Comparison of ENCODE assay signal across 11 mouse cellular contexts in genomic region chr8:80055094-80055493, GRCm38 (mm10). TPM values are rescaled to one million over a fixed set of nuclear protein-coding genes. Genes with fewer than 3 reads are reported as not detected.
DNase-seq lines count a peak whose midpoint lies in the region; ATAC-seq and TF ChIP-seq lines count a peak whose summit lies in the region.
"Had no signal": no experiment of that assay in that cellular context is flagged by ENCODE, and none has a peak within 500 bp of the region (broad histone marks: within the 10 kb centered on the region; RNA-seq: fewer than 3 reads in every experiment).

No protein-coding gene starts in this region.

- H3K27me3 ChIP-seq in lung, embryonic 15.5 days: no peaks in the 10 kb centered on the region
- peaks cover 48% of the 10 kb centered on the region for H3K27me3 ChIP-seq in hindbrain, embryonic 15.5 days
- peaks cover 71% of the 10 kb centered on the region for H3K27me3 ChIP-seq in midbrain, embryonic 12.5 days
- H3K27me3 ChIP-seq in stomach, postnatal 0 days (ENCODE audit: control insufficient read depth, insufficient read depth, low read length): peaks cover 6% of the 10 kb centered on the region; the same call in 1 of the 2 replicates

- 22% methylated on average over 6 of the region's 6 CpGs for WGBS in lung, embryonic 15.5 days
- 34% methylated on average over 6 of the region's 6 CpGs for WGBS in hindbrain, embryonic 15.5 days
- whole genome bisulfite sequencing in midbrain, embryonic 12.5 days: 39% methylated on average over 6 of the region's 6 CpGs
- WGBS in stomach, postnatal 0 days: 23% methylated on average over 6 of the region's 6 CpGs

- no peak overlapping the region for H3K9ac ChIP-seq in lung, embryonic 15.5 days
- no peak overlapping the region for H3K9ac ChIP-seq in hindbrain, embryonic 15.5 days
- H3K9ac ChIP-seq in midbrain, embryonic 12.5 days (replicated peaks): no peak overlapping the region
- H3K9ac ChIP-seq in stomach, postnatal 0 days (ENCODE audit: low read length): no peak overlapping the region

- peaks cover 21% of the 10 kb centered on the region for H3K4me1 ChIP-seq in lung, embryonic 15.5 days
- H3K4me1 ChIP-seq in hindbrain, embryonic 15.5 days (replicated peaks): peaks cover 24% of the 10 kb centered on the region
- peaks cover 32% of the 10 kb centered on the region for H3K4me1 ChIP-seq in midbrain, embryonic 12.5 days
- no peaks in the 10 kb centered on the region; the same call in 1 of the 2 replicates for H3K4me1 ChIP-seq in stomach, postnatal 0 days (replicated peaks; ENCODE audit: control insufficient read depth, insufficient read depth)

- no peak for TF ChIP-seq CTCF in stomach, postnatal 0 days (IDR thresholded peaks at IDR 0.05; ENCODE audit: low read depth)

- no peak for ATAC-seq in lung, embryonic 15.5 days (ENCODE audit: borderline replicate concordance, extremely low read depth, low FRiP score, low TSS enrichment)
- ATAC-seq in hindbrain, embryonic 15.5 days (ENCODE audit: low FRiP score, low read depth): no peak
- ATAC-seq in midbrain, embryonic 12.5 days (ENCODE audit: low FRiP score, low read depth): no peak
- no peak for ATAC-seq in stomach, postnatal 0 days (ENCODE audit: low FRiP score, low TSS enrichment)
- ATAC-seq: CD4-positive, CD25-positive, alpha-beta regulatory T cell, adult 4 months had no signal

- H3K36me3 ChIP-seq in lung, embryonic 15.5 days: no peaks in the 10 kb centered on the region
- H3K36me3 ChIP-seq in hindbrain, embryonic 15.5 days: no peaks in the 10 kb centered on the region
- no peaks in the 10 kb centered on the region for H3K36me3 ChIP-seq in midbrain, embryonic 12.5 days
- no peaks in the 10 kb centered on the region for H3K36me3 ChIP-seq in stomach, postnatal 0 days (ENCODE audit: control insufficient read depth, insufficient read depth, low read length)

- H3K27ac ChIP-seq in lung, embryonic 15.5 days: peak overlapping the region; percentile 12; the same call in 1 of the 2 replicates
- no peak overlapping the region for H3K27ac ChIP-seq in hindbrain, embryonic 15.5 days (replicated peaks)
- no peak overlapping the region for H3K27ac ChIP-seq in midbrain, embryonic 12.5 days (replicated peaks)
- H3K27ac ChIP-seq in stomach, postnatal 0 days (replicated peaks): no peak overlapping the region
- H3K27ac ChIP-seq: gastrocnemius, adult 2 months had no signal

- H3K9me3 ChIP-seq in lung, embryonic 15.5 days: no peaks in the 10 kb centered on the region
- no peaks in the 10 kb centered on the region for H3K9me3 ChIP-seq in hindbrain, embryonic 15.5 days
- H3K9me3 ChIP-seq in midbrain, embryonic 12.5 days: no peaks in the 10 kb centered on the region
- no peaks in the 10 kb centered on the region for H3K9me3 ChIP-seq in stomach, postnatal 0 days (ENCODE audit: control insufficient read depth, low read length)

- H3K4me2 ChIP-seq in lung, embryonic 15.5 days: peak overlapping the region; percentile 91
- H3K4me2 ChIP-seq in hindbrain, embryonic 15.5 days: peak overlapping the region; percentile 97
- H3K4me2 ChIP-seq in midbrain, embryonic 12.5 days (replicated peaks): peak overlapping the region; percentile 94
- peak overlapping the region; percentile 69 for H3K4me2 ChIP-seq in stomach, postnatal 0 days (replicated peaks; ENCODE audit: low read depth)

- DNase-seq in lung, adult 18-20 months: no peak
- DNase-seq in stomach, postnatal 0 days (ENCODE audit: low spot score): no peak
- no peak for DNase-seq in adrenal gland, postnatal 14 days
- DNase-seq in frontal cortex, postnatal 25 days (ENCODE audit: low spot score in 2 of 2): no peak
- DNase-seq in B cell, adult 2 months: no peak
- DNase-seq: gastrocnemius, adult 2 months; kidney, postnatal 25 days had no signal

- H3K4me3 ChIP-seq in lung, embryonic 15.5 days: peak overlapping the region; percentile 54
- peak overlapping the region; percentile 62; the same call in 1 of the 2 replicates for H3K4me3 ChIP-seq in hindbrain, embryonic 15.5 days
- H3K4me3 ChIP-seq in midbrain, embryonic 12.5 days: peak overlapping the region; percentile 55
- peak overlapping the region; percentile 51 for H3K4me3 ChIP-seq in stomach, postnatal 0 days (ENCODE audit: low read depth, low read length)

- TF ChIP-seq EP300 in stomach, postnatal 0 days (optimal IDR thresholded peaks at IDR 0.05): no peak

RNA-seq across cellular contexts. Expression of gene Hhip, which starts 2.7 kb away (rescaled TPM):
- 59.5 and 60.5 TPM in 2 replicates for polyA plus RNA-seq in lung, embryonic 15.5 days (2015; fragmentation: Nextera tagmentation; extraction: Ambion mirVana)
- polyA plus RNA-seq in hindbrain, embryonic 15.5 days (2015; fragmentation: Nextera tagmentation; extraction: Ambion mirVana): 2.6 and 3.1 TPM in 2 replicates
- polyA plus RNA-seq in midbrain, embryonic 12.5 days (2016; fragmentation: Nextera tagmentation; extraction: Ambion mirVana): 1.4 and 2.7 TPM in 2 replicates
- polyA plus RNA-seq in stomach, postnatal 0 days (2015; fragmentation: Nextera tagmentation; extraction: Ambion mirVana): 8.4 and 10.6 TPM in 2 replicates
- 7.8 and 9.1 TPM in 2 replicates for total RNA-seq in adrenal gland, postnatal 14 days (2021)
- polyA plus RNA-seq: CD4-positive, CD25-positive, alpha-beta regulatory T cell, adult 4 months had no signal
